Mouse (Mus musculus) neural tube, embryonic 13.5 days (tissue): ENCODE measurements around the gene Aff3. TPM values are rescaled to one million over a fixed set of nuclear protein-coding genes. Genes with fewer than 3 reads are reported as not detected.

ENCODE experiments used
- ATAC-seq: fragments of 200-750 bp; cut with Nextera tagmentation; 2 replicates; pipeline ENCODE4 v1.8.0; 2017; ENCODE audit warnings: low read depth, mild to moderate bottlenecking, moderate TSS enrichment, moderate library complexity
- H3K27ac ChIP-seq: fragments of 300-500 bp; sonication (generic); replicated peaks from 2 replicates; pipeline ENCODE4 v1.5.1; 2015; ENCODE audit warnings: moderate library complexity, mild to moderate bottlenecking, inconsistent platforms
- H3K27me3 ChIP-seq: fragments of 300-500 bp; sonication (generic); 2 replicates; pipeline ENCODE4 v1.6.1; 2015; ENCODE audit warnings: mild to moderate bottlenecking, inconsistent platforms
- H3K36me3 ChIP-seq: fragments of 300-500 bp; sonication (generic); 2 replicates; pipeline ENCODE4 v1.6.1; 2015; ENCODE audit warnings: mild to moderate bottlenecking, inconsistent platforms
- H3K4me1 ChIP-seq: fragments of 300-500 bp; sonication (generic); replicated peaks from 2 replicates; pipeline ENCODE4 v1.6.1; 2015; ENCODE audit warnings: inconsistent platforms
- H3K4me2 ChIP-seq: fragments of 300-500 bp; sonication (generic); 2 replicates; pipeline ENCODE4 v1.6.1; 2015; ENCODE audit warnings: inconsistent platforms, mild to moderate bottlenecking, moderate library complexity
- H3K4me3 ChIP-seq: fragments of 300-500 bp; sonication (generic); 2 replicates; pipeline ENCODE4 v1.5.1; 2015; ENCODE audit warnings: mild to moderate bottlenecking, inconsistent platforms
- H3K9ac ChIP-seq: fragments of 300-500 bp; sonication (generic); 2 replicates; pipeline ENCODE4 v1.6.1; 2015; ENCODE audit warnings: moderate library complexity, mild to moderate bottlenecking, inconsistent platforms
- H3K9me3 ChIP-seq: fragments of 300-500 bp; sonication (generic); 2 replicates; pipeline ENCODE4 v1.6.1; 2016; ENCODE audit warnings: inconsistent platforms
- WGBS: fragments of 180-500 bp; shearing (Covaris S2); methylation state at CpG from one replicate; pipeline ENCODE4 v1.1.7; 2015; 5-methylcytosine and 5-hydroxymethylcytosine counted together
- polyA plus RNA-seq: library from polyadenylated mRNA; unstranded; fragments of >200 nt; fragmentation: Nextera tagmentation; extraction: Ambion mirVana; gene quantifications from 2 replicates; pipeline ENCODE4 v1.2.1, GENCODE M21; 2015

The Aff3 gene
- polyA plus RNA-seq, 1 experiment from 2014 or later = 32.1 TPM

- H3K36me3 ChIP-seq = no peaks in the 10 kb centered on the region
- H3K4me3 ChIP-seq = no peak overlapping the region
- no peak overlapping the region for H3K27ac ChIP-seq
- H3K4me2 ChIP-seq = no peak overlapping the region
- peaks cover 11% of the 10 kb centered on the region for H3K4me1 ChIP-seq
- no peak overlapping the region for H3K9ac ChIP-seq
- WGBS = 65% methylated on average over 7 of the region's 7 CpGs
- no peaks in the 10 kb centered on the region for H3K27me3 ChIP-seq
- no peak for ATAC-seq
- no peaks in the 10 kb centered on the region for H3K9me3 ChIP-seq
These were observed 14.7 kb downstream of the Aff3 start for GRCm38 (mm10) chr1:38650031-38650430.

DNA sequence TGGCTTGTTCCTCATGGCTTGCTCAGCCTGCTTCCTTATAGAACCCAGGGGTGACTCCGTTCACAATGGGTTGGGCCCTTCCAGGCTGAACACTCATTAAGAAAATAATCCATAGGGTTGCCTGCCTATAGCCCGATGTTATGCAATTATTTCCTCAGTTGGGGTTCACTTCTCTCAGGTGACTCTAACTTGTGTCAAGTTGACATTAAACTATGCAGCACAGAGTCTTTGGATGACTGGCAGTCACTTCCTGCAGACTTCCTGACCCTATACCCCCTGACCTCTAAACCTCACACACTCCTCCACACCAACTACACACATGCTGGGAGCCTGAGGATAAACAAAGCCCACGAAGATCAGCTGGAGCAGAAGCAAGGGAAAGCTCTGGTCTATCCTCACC, 15.6 kb downstream of the Aff3 start:
- H3K4me1 ChIP-seq = peaks cover 11% of the 10 kb centered on the region
- no peak overlapping the region for H3K9ac ChIP-seq

DNA sequence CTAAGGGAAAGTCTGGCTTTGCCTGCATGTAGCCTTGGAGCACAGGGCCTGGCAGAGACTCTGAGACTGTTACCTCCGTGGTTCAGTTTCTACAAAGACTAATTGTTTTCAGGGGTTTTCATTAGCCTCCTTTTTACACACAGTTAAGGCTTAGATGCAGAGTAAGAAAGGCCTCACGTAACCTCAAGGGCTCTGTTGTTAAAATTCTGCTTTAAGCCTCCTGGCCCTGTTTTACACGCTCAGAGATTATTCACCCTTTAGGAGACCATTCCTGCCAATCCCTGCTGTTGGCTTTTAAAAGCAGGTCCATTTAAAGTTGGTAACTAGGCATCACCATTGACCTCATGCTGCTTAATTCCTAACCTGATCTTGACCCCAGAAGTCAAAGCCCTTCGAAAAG, 22.5 kb downstream of the Aff3 start:
- no peak overlapping the region for H3K9ac ChIP-seq
- H3K9me3 ChIP-seq = no peaks in the 10 kb centered on the region
- WGBS = 19% methylated on average over 4 of the region's 4 CpGs
- no peak overlapping the region for H3K4me2 ChIP-seq
- no peak overlapping the region for H3K27ac ChIP-seq
- ATAC-seq = no peak
- H3K4me1 ChIP-seq = no peaks in the 10 kb centered on the region
- no peak overlapping the region for H3K4me3 ChIP-seq
- no peaks in the 10 kb centered on the region for H3K27me3 ChIP-seq
- H3K36me3 ChIP-seq = no peaks in the 10 kb centered on the region

More for the DNA sequence above, 15.6 kb downstream of the Aff3 start:
- Histone ChIP-seq H3K27ac (no peak overlapping the region), H3K4me3 (no peak overlapping the region), H3K36me3 (no peaks in the 10 kb centered on the region), H3K27me3 (no peaks in the 10 kb centered on the region), H3K9me3 (no peaks in the 10 kb centered on the region), H3K4me2 (no peak overlapping the region)
- 67% methylated on average over 3 of the region's 3 CpGs for WGBS
- ATAC-seq = no peak

- Histone ChIP-seq H3K36me3 (no peaks in the 10 kb centered on the region), H3K4me3 (no peak overlapping the region), H3K4me2 (no peak overlapping the region), H3K9ac (no peak overlapping the region), H3K4me1 (peaks cover 10% of the 10 kb centered on the region; the same call in 1 of the 2 replicates), H3K27me3 (no peaks in the 10 kb centered on the region), H3K9me3 (no peaks in the 10 kb centered on the region), H3K27ac (no peak overlapping the region)
- no peak for ATAC-seq
- 62% methylated on average over 5 of the region's 5 CpGs for WGBS
These were observed 25.1 kb downstream of the Aff3 start for GRCm38 (mm10) chr1:38639669-38640068.

- 46% methylated on average over 7 of the region's 7 CpGs for WGBS
- ATAC-seq = no peak
These were observed 29.2 kb downstream of the Aff3 start for GRCm38 (mm10) chr1:38635596-38635995.

DNA sequence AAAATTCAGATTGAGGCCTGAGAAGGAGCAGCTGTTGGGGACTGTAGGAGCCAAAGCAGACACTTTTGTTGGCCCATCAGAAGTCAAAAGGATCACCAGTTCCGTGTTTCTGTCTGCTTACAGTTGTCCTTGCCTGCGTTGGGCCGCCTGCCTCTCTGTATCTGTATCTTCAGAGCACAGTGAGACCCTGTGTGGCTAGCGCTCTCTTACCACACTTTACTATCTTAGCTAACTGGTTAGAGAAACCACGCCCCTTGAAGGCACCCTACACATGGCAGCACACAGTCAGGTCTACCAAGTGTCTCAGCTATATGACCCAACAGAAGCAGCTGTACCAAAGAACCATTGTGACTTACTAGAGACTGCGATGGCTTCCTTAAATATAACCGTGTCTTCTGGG, 30.7 kb downstream of the Aff3 start:
- Histone ChIP-seq H3K27ac (no peak overlapping the region), H3K36me3 (no peaks in the 10 kb centered on the region), H3K27me3 (peaks cover 2% of the 10 kb centered on the region; the same call in 1 of the 2 replicates), H3K9me3 (no peaks in the 10 kb centered on the region), H3K4me3 (no peak overlapping the region), H3K4me1 (peaks cover 33% of the 10 kb centered on the region), H3K4me2 (no peak overlapping the region), H3K9ac (no peak overlapping the region)
- no peak for ATAC-seq
- 90% methylated on average over 7 of the region's 7 CpGs for WGBS

More at GRCm38 (mm10) chr1:38635596-38635995, 29.2 kb downstream of the Aff3 start:
- H3K27me3 ChIP-seq = peaks cover 2% of the 10 kb centered on the region; the same call in 1 of the 2 replicates
- no peak overlapping the region for H3K4me2 ChIP-seq
- H3K4me3 ChIP-seq = no peak overlapping the region
- H3K9me3 ChIP-seq = no peaks in the 10 kb centered on the region
- peaks cover 26% of the 10 kb centered on the region for H3K4me1 ChIP-seq
- H3K9ac ChIP-seq = no peak overlapping the region
- H3K36me3 ChIP-seq = no peaks in the 10 kb centered on the region
- H3K27ac ChIP-seq = no peak overlapping the region

DNA sequence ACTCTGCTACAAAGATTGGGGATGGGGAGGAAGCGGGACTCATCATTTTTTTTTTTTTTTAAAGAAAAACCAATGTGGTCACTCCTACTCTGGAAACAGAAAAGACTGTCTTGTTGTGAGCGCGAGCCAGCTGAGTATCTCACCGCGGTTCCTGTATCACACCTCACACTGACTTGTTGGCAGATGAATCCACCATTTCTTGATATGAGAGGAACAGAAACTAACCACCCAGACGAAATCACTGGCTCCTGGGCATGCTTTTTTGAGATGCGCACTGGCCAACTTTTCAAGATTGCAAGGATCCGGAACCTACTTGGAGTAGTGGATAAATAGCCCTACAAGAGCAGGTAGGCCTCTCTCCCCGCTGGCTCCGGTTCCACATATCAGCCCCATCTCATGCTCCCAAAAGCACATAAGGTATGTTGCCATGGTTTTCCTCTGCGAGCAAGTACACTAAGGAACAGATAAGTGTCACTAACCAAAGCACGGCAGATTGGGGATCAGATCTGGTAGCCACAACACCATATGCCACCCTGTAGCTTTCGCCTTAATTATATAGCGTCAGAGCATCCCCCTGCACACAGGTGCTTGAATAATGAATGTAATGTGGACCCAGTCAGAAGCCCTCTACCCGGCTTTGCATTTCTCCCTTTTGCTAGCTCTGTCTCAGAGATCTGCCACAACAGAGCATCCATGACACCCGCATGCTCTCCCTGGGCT, 32.1 kb downstream of the Aff3 start:
- H3K27ac ChIP-seq = no peak overlapping the region
- H3K4me3 ChIP-seq = no peak overlapping the region
- no peaks in the 10 kb centered on the region for H3K36me3 ChIP-seq
- no peak overlapping the region for H3K9ac ChIP-seq
- H3K4me2 ChIP-seq = no peak overlapping the region
- peaks cover 2% of the 10 kb centered on the region; the same call in 1 of the 2 replicates for H3K27me3 ChIP-seq
- H3K9me3 ChIP-seq = no peaks in the 10 kb centered on the region
- peaks cover 47% of the 10 kb centered on the region for H3K4me1 ChIP-seq
- ATAC-seq = no peak
- WGBS = 71% methylated on average over 16 of the region's 16 CpGs

- WGBS = 9% methylated on average over 7 of the region's 7 CpGs
- Histone ChIP-seq H3K27ac (no peak overlapping the region), H3K4me1 (peaks cover 48% of the 10 kb centered on the region), H3K4me2 (no peak overlapping the region), H3K36me3 (no peaks in the 10 kb centered on the region), H3K9me3 (no peaks in the 10 kb centered on the region), H3K4me3 (no peak overlapping the region), H3K27me3 (peaks cover 2% of the 10 kb centered on the region; the same call in 1 of the 2 replicates), H3K9ac (no peak overlapping the region)
- ATAC-seq = no peak
These were observed 33.1 kb downstream of the Aff3 start for GRCm38 (mm10) chr1:38631501-38632279.

DNA sequence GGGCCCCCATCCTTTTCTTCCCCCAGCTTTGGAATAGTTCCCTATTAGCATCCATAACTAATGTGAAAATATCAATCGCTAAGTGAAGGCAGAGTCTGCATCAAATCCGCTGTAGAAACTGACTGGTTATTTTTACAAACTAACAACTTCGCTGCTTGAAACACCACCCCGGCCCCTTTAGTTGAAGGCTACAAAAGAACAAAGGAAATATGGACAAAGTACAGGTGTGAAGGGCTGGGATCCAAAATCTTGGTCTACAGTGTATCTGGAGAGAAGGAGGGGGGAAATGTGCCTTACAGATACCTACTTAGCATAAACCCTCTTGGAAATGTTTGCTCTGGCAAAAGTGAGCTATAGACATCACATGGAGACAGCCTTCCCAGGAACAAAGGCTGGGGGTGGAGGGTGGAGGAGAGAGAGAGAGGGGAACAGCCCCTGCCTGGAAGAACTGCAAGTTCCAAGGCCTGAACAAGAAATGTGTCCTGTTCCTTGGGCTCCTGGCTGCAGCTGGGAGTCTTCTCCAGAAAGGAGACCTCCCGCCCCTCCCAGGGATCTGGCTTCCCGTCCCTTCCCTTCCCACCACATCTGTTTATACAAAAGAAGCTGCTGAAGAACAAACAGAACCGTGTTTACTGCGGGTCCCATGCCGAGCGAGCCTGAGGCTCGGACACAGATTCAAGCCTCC, 35.7 kb downstream of the Aff3 start:
- 23% methylated on average over 11 of the region's 11 CpGs for WGBS
- no peak overlapping the region for H3K4me3 ChIP-seq
- H3K4me1 ChIP-seq = peaks cover 61% of the 10 kb centered on the region
- no peak overlapping the region; the same call in 1 of the 2 replicates for H3K4me2 ChIP-seq
- H3K9me3 ChIP-seq = no peaks in the 10 kb centered on the region
- H3K27me3 ChIP-seq = peaks cover 2% of the 10 kb centered on the region; the same call in 1 of the 2 replicates
- no peaks in the 10 kb centered on the region for H3K36me3 ChIP-seq
- H3K27ac ChIP-seq = peak overlapping the region; percentile 98
- H3K9ac ChIP-seq = 0 out of 2 replicates have a peak overlapping the region, but pooled peaks have one; percentile 97
- no peak for ATAC-seq

- Histone ChIP-seq H3K27me3 (peaks cover 2% of the 10 kb centered on the region; the same call in 1 of the 2 replicates), H3K36me3 (no peaks in the 10 kb centered on the region), H3K4me3 (peak overlapping the region; percentile 93; the same call in 1 of the 2 replicates), H3K9me3 (no peaks in the 10 kb centered on the region), H3K27ac (peak overlapping the region; percentile 98), H3K9ac (peak overlapping the region; percentile 97), H3K4me2 (peak overlapping the region; percentile 84), H3K4me1 (peaks cover 67% of the 10 kb centered on the region)
- peak; percentile 30 for ATAC-seq
- 17% methylated on average over 8 of the region's 8 CpGs for WGBS
These were observed 36.3 kb downstream of the Aff3 start for GRCm38 (mm10) chr1:38628426-38628825.

DNA sequence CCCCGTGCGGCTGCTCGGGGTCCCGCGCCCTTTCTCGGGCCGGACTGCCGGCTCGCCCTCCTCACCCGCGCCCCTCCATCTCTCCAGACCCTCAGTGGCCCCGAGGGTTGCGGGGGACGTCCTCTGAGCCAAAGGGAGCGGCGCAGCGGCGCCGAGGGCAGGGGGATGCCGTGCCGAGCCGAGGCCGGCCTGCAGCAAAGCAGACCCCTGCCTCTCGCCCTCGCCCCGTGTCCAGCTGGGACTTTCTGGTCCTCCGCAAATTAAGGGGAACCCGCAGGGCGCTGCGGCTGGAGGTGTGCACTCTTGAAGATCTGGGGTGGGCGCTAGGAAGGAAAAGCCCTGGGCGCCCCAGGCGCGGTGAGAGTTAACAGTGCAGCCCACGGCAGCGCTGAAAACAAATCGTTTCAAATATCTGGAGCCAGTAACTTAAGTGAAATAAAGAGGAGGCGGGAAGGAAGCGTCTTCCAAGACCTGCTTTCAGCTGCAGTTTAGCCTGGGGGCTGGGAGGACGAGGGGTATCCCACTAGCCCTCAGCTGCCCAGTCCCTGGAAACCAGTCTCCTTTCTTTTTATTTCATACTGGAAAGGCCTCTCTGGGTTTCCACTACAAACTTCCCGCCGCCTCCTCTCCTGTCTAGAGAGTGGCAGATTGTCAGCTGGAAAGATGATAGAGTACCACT, 36.9 kb downstream of the Aff3 start:
- H3K27me3 ChIP-seq = peaks cover 2% of the 10 kb centered on the region; the same call in 1 of the 2 replicates
- no peaks in the 10 kb centered on the region for H3K9me3 ChIP-seq
- 1% methylated on average over 41 of the region's 42 CpGs for WGBS
- peaks cover 72% of the 10 kb centered on the region for H3K4me1 ChIP-seq
- H3K4me3 ChIP-seq = peak overlapping the region; percentile 93
- peak overlapping the region; percentile 84 for H3K4me2 ChIP-seq
- peak; percentile 76 for ATAC-seq
- no peaks in the 10 kb centered on the region for H3K36me3 ChIP-seq
- H3K27ac ChIP-seq = peak overlapping the region; percentile 98
- H3K9ac ChIP-seq = peak overlapping the region; percentile 97
